Mouse (Mus musculus) cerebellum, adult 9-11 months (tissue): ENCODE measurements at regions not wholly inside any gene's neighbourhood (a gene's known extent, or its start where the extent isn't known, plus 50 kb on each side); places are given as distances from the start of the nearest gene placed in this dataset.
"Not testable (repeated sequence)": the region's sequence is repeated elsewhere in the genome, so short reads cannot be mapped to it uniquely, and the experiment has no call there.

Experiments used
- DNase-seq: peaks from one replicate; pipeline ENCODE4 v3.0.0; 2022

- DNase-seq = no peak
Observed at GRCm38 (mm10) chr6:81820078-81820477, 103.4 kb upstream of the Gcfc2 start.

- DNase-seq = no peak
Observed at GRCm38 (mm10) chr6:81839474-81840153, 83.9 kb upstream of the Gcfc2 start.

GRCm38 (mm10) chr6:81868207-81868606 lies 55.3 kb upstream of the Gcfc2 start:
- not testable (repeated sequence) for DNase-seq
